Mouse (Mus musculus) frontal cortex, postnatal 10 days (tissue): ENCODE results near the gene Tmod3.

ENCODE experiments used
- DNase-seq, 2 experiments: peaks; one replicate each; pipeline ENCODE4 v3.0.0; 2022; ENCODE audit warnings: low spot score in 2 of 2, mixed read lengths in 1 of 2

The Tmod3 gene

GRCm38 (mm10) chr9:75559512-75560012 lies at the start of gene Tmod3:
Tmod3 (minus strand) TSS chr9:75559657.
- peak; percentile 89 to 93 for DNase-seq

DNA sequence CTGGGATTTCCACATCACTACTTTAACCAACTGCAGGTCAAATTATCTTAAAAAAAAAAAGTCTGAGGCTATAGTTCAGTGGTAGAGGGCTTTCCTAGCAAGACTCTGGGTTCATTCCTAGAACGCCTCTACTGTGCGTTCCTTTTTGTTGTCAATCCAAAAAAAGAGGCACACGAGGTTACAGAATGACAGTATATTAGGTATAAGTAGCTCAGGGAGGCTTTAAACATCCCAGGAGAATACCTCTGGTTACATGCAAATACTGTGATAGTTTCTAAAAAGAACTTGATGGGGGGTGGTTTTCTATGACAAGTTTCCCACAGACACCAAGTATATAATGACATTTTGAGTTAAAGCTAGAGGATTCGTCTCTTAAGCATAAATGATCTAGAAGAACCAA lies 48.0 kb upstream of the Tmod3 start:
- DNase-seq = no peak

DNA sequence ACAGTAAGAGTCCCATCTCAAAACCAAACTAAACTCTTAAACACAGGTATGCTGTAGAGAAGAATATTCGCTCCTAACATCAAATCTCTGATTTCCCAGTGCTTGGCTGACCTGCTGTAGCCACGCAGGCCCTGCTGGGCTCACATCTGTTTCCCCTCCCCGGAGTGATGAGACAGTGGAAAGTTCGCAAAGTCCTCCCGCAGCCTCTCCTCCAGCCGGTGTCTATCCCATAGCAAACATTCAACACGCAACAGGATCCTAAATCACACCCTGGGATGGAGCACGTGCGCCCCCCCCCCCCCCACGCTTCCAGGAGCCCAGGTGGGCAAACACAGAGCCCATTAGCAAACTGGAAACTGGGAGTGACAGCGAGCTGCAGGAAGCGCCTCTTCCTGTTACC lies 42.1 kb upstream of the Tmod3 start:
- DNase-seq = no peak

GRCm38 (mm10) chr9:75600166-75600934 lies 40.9 kb upstream of the Tmod3 start:
- no peak for DNase-seq

- peak; percentile 59 to 65 for DNase-seq
Measured at GRCm38 (mm10) chr9:75599191-75599841, 39.9 kb upstream of the Tmod3 start.

- DNase-seq = no peak
Measured at GRCm38 (mm10) chr9:75597596-75597995, 38.1 kb upstream of the Tmod3 start.

GRCm38 (mm10) chr9:75597036-75597435 lies 37.6 kb upstream of the Tmod3 start:
- no peak for DNase-seq

DNA sequence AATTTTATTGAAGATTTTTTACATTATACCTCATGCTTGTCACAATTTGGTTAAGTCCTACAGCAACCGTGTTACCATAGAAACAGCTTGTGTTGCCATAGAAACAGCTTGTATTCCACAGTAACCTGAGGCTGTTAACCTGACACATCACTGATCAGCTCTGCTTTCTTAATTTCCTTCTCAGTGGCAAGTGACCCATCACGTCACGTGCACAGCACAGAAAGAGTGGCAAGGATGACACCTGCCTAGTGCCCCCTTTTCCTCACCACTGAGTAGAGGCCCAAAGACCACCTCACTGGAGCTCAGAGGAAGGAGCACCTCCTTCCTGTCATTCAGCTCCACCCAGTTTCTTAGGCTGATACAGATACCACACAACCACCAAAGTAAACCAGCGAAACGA lies 34.0 kb upstream of the Tmod3 start:
- DNase-seq = no peak

DNA sequence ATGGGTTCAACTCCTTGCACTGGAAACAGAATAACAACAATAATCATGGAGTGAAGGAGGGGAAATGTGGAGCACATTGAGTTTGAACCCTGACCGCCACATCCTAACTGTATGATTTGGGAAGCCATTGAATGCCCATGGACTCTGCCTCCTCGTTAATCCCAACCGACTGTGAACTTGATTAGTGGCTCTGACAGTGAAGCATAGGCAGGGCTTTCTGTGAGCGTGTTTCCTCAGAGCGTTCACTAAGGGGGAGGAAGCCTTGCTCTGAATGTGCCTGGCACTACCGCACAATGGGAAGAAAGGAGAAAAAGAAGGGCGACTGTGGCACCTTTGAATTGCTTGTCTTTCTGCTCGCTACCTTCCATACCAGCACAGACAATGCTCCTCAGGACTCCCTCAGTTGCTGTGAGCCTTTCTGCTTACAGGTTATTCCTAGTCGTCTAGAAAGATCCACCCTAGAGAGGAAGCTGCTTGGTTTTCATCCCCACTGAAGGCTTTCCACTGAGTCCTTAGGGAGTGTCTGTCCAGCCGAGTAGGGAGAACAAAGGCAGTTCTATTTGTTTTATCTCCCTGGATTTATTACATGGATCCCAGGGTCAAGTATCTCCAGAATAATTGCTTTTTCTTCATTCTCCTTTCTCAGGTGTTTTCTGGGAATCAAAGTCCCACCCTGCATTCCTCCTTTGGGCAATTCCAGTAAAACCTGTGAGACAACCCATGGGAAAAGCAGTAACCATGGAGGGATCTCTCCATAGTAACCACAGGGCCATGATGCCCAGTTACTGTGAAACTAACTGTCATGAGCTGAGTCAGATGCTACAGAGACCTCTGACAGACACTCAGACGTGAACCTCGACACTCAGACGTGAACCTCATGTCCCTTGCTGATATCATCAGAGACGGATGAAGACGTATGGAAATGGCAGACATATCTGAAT lies 30.7 kb upstream of the Tmod3 start:
- DNase-seq = no peak

DNA sequence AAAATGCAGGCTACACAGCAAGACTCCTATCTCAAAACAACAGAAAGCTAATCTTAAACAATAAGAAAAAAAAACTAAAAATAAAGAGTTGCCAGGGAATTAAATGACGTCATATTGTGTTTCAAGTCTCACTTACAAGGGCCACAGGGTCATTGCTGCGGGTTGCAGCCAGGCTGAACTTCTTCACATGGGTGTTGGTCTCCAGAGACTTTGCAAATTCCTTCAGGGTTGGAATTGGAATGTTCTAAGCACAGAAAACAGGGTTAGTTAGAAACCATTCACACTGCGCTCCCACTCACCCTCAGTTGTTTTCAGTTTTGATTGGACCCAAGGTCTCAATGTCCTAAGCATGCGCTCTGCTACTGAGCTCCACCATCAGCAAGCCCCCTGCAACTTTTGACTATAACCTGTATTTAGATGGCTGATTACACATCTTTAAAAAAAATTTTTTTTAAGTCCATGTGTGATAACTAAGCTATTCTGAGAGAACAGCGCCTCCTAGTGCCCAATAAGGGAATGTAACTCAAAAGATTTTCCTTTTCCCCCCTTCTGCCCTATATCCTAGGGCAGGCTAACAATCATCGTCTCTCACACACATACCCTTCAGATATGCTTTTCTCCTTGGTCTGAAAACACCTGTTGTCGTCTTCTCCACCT lies 22.4 kb upstream of the Tmod3 start:
- DNase-seq = no peak

- no peak for DNase-seq
Measured at GRCm38 (mm10) chr9:75579321-75579720, 19.9 kb upstream of the Tmod3 start.

DNA sequence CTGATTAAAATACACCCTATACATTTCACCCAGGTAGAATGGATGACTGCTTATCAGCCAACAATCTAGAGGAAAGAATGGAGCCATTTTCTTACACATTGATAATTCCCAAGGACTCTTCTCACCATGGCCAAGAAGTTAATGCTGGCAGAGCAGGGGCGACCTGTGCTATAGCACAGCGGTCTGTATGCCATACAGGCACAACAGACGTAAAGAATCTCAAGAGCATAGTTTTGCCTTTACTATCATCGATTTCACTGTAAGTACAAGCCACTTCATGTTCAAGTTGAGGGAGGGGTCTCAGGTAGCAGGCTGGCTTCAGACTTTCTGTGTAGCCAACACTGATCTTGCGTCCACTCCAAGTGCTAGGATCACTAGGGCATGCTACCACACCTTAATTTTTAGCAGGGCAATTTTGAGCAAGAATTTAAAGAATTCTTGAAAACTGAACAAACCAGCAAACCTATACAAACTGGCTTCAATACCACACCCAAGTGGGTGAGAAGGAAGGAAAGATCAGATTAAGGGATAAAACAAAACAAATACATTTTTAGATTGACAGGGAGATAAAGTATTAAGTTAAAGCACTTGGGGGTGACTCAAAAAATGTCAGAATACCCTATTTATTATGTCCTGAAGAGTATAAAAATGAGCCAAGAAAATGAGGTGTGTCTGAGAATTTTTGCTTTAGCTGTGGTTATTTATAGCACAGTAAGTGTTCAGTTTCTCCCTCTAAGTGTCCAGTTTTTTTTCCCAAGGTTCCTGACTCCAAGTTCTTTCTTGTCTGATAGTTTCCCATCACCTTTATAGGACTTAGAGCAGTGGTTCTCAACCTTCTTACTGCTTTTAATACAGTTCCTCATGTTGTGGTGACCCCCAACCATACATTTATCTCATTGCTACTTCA lies 11.8 kb upstream of the Tmod3 start:
- no peak for DNase-seq

DNA sequence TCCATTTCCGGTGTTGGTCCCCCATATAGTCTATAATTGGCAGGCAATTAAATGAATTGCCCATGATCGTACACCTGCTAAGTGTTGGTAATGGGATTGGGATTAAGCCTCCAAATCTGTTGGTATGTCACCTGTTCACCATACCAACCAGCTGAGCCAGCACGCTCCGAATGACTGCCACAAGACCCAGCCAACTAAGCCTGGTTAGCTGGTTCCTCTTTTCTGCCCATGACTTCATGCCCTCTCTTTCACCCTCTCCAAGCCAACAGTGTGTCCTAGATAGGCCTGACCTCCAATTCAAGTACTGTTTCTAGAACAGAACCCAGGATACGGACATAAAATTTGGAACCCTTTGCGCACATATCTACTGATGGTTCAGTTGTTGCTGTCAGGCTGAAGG lies 8.9 kb upstream of the Tmod3 start:
- no peak for DNase-seq

GRCm38 (mm10) chr9:75564892-75565291 lies 5.4 kb upstream of the Tmod3 start:
- DNase-seq = no peak

- DNase-seq = no peak
Measured at GRCm38 (mm10) chr9:75563622-75564021, 4.2 kb upstream of the Tmod3 start.

DNA sequence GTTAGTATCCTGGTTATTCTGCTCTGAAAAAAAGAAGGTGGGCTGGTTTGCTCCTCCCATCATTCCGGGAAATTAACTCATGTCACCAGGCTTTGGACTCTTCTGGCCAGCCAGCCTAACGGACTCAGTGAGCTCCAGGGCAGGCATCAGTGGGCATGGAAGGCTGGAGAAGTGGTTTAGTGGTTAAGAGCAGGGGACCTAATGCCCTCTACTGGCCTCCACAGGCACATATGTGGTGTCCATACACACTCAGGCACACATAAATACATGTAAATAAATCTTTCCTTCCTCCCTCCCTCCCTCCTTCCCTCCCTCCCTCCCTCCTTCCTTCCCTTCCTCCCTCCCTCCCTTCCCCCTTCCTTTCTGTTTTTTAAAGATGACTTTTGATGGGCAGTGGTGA lies 3.7 kb upstream of the Tmod3 start:
- DNase-seq = no peak

DNA sequence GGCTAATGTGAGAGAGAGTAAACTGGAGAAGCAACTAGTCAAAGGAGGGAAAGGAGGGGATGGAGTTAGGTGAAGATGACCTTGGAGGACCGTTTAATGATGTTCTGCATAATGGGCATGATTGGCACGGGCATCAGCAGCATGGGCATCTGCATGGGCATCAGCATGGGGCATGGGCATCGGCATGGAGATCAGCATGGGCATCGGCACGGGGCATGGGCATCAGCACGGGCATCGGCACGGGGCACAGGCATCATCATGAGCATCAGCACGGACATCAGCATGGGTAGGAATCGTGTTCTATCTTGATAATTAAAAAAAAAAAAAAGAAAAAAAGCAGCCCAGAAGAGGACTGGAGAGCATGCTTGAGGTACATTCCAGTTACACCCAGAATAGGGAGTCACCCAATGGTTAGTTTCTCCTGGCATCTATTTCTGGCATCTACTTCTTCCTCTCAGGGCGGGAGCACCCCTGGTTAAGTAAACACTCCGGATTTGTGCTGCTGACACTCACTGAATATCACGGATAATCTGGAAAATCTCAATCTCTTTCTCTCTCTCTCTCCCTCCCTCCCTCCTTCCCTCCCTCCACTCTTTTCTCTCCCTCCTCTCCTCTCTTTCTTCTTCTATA lies 1.7 kb upstream of the Tmod3 start:
- no peak for DNase-seq

DNA sequence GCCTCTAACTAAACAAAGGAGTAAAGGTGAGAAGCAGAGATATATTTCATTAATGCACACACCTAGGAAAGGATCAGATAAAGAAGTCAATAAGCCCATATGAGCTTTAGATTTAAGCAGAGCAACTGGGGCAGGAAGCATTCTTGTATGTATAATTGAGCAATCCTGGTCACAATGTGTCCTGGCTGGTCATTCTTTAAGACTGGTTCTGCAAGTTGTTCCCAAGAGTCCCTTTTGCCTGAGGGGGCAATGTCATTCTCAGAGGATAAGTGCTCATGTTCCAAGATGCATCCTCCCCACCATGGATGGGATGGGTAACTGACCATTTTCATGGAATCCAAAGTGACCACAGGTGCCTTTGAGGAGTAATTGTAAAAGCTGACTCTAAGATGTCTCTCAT lies 896 bp upstream of the Tmod3 start:
- no peak for DNase-seq

DNA sequence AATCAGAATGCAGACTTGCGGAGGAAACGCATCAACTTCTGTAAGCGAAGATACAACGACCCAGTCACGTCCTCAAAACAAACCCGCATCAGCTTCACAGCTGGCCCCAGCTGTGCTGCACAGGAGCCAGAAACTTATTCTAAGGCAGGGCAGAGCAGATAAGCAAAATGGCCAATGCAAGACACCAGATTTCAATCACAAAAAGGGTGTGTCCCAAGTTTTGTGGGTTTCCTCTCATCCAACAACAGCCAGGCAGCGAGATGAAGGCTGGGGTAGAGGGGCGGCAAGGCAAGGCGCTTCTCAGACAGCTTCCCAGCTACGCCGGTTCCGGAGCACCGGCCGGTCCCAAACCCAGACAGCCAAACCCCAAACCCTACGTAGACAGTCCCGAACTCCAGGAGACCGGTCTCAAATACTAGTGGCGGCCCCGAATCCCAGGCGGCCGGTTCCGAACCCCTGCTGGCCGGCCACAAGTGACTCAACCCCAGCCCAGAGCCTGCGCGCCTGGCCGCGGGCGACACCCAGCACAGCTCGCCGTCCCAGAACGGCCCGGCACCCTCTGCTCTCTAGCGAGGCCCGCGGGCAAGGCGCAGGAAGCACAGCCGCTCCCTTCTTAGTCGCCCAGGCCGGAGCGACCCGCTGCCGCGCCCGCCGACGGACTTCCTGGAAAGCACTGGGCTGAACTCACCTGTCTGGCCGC lies 495 bp downstream of the Tmod3 start:
- peak in 1 of 2 experiments; percentile 17 for DNase-seq
